Mouse (Mus musculus) limb, embryonic 11.5 days (tissue): ENCODE results near the gene Ggta1. TPM values are rescaled to one million over a fixed set of nuclear protein-coding genes. Genes with fewer than 3 reads are reported as not detected.
"Not testable (repeated sequence)": the region's sequence is repeated elsewhere in the genome, so short reads cannot be mapped to it uniquely, and the experiment has no call there.

Experiments
- ATAC-seq: fragments of 200-750 bp; cut with Nextera tagmentation; 2 replicates; pipeline ENCODE4 v1.8.0; 2017; ENCODE audit warnings: low read depth; ENCODE audit not compliant: insufficient number of reproducible peaks, low FRiP score, low TSS enrichment
- DNase-seq: peaks from one replicate; pipeline ENCODE4 v3.0.0-alpha.2; 2015; ENCODE audit warnings: low spot score
- H3K27ac ChIP-seq: fragments of 300-500 bp; sonication (generic); replicated peaks from 2 replicates; pipeline ENCODE4 v1.5.1; 2014; ENCODE audit warnings: low read depth, mild to moderate bottlenecking, low read length
- H3K27me3 ChIP-seq: fragments of 300-500 bp; sonication (generic); 2 replicates; pipeline ENCODE4 v1.6.1; 2014; ENCODE audit warnings: mild to moderate bottlenecking, low read length, mixed read lengths; ENCODE audit not compliant: control insufficient read depth, insufficient read depth
- H3K36me3 ChIP-seq: fragments of 300-500 bp; sonication (generic); 2 replicates; pipeline ENCODE4 v1.6.1; 2014; ENCODE audit warnings: mild to moderate bottlenecking, low read length, moderate library complexity, mixed read lengths; ENCODE audit not compliant: control insufficient read depth, insufficient read depth
- H3K4me1 ChIP-seq: fragments of 300-500 bp; sonication (generic); 2 replicates; pipeline ENCODE4 v1.6.1; 2014; ENCODE audit warnings: low read length, mixed read lengths; ENCODE audit not compliant: control insufficient read depth, insufficient read depth
- H3K4me2 ChIP-seq: fragments of 300-500 bp; sonication (generic); 2 replicates; pipeline ENCODE4 v1.6.1; 2014; ENCODE audit warnings: low read depth, mild to moderate bottlenecking, moderate library complexity; ENCODE audit not compliant: severe bottlenecking
- H3K4me3 ChIP-seq: fragments of 300-500 bp; sonication (generic); 2 replicates; pipeline ENCODE4 v1.5.1; 2014; ENCODE audit warnings: low read depth, low read length
- H3K9ac ChIP-seq: fragments of 300-500 bp; sonication (generic); 2 replicates; pipeline ENCODE4 v1.6.1; 2014; ENCODE audit warnings: mild to moderate bottlenecking, low read length
- H3K9me3 ChIP-seq: fragments of 300-500 bp; sonication (generic); 2 replicates; pipeline ENCODE4 v1.6.1; 2016; ENCODE audit warnings: low read length; ENCODE audit not compliant: control insufficient read depth
- WGBS: fragments of 180-500 bp; shearing (Covaris S2); extraction: QIAGEN DNeasy Blood & Tissue Kit; methylation state at CpG from one replicate; pipeline ENCODE4 v1.1.7; 2014; 5-methylcytosine and 5-hydroxymethylcytosine counted together
- polyA plus RNA-seq: library from polyadenylated mRNA; unstranded; fragments of >200 nt; fragmentation: Nextera tagmentation; extraction: Ambion mirVana; gene quantifications from 2 replicates; pipeline ENCODE4 v1.2.1, GENCODE M21; 2014

Gene Ggta1
- polyA plus RNA-seq, 1 experiment from 2014 or later, result 6.0 TPM

DNA sequence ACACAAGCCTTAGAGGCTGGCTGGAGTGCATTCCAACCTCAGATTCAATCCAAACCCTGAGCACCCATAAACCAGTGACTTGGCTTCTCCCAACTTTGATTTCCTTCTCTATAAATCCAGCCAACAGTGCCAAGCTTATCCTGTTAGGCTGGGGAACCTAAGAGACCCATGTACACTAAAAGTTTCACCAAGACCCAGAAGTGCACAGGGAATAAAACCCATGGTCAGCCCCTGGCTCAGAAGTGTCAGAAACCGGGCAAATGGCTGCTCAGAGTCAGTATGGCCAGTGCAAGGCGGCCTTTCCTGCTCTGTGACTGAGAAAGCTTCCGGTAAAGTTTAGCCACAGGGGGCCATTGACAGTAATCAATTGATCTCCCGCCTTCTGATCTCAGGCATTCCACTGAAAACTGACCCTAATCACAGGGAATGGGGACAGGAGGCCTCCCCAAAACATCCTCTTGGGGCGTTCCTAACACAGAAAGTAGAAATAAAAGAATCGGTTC is 2.6 kb downstream of the Ggta1 start:
- Histone ChIP-seq H3K27me3 (0 out of 2 replicates have a peak, but pooled peaks cover 2% of the 10 kb centered on the region), H3K9me3 (no peaks in the 10 kb centered on the region), H3K27ac (no peak overlapping the region), H3K4me2 (peak overlapping the region; percentile 35; the same call in 1 of the 2 replicates), H3K4me1 (peaks cover 9% of the 10 kb centered on the region; the same call in 1 of the 2 replicates), H3K36me3 (no peaks in the 10 kb centered on the region), H3K4me3 (no peak overlapping the region), H3K9ac (no peak overlapping the region)
- DNase-seq (no peak), ATAC-seq (no peak)
- WGBS, result 10% methylated on average over 6 of the region's 6 CpGs

DNA sequence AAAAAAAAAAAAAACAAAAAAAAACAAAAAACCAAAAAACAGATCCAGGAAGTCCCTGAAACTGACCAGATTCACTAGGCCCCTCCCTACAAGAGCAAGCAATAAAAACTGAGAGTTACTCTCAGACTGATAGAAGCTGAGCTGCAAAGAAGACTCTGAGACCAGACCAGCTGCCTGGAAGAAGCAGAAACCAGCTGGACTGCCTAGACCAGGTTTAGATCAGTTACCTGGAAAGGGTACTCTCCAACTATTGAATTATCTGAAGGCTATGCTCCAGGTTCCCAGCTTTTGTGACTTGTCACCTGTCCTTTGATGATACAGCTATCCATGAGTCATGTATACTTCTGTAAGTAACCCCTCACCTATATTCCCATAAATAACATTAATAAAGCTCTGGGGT is 3.7 kb downstream of the Ggta1 start:
- no peak overlapping the region for H3K4me2 ChIP-seq
- no peak overlapping the region for H3K9ac ChIP-seq
- no peak overlapping the region for H3K4me3 ChIP-seq
- no peak overlapping the region for H3K27ac ChIP-seq
- H3K4me1 ChIP-seq, result peaks cover 9% of the 10 kb centered on the region; the same call in 1 of the 2 replicates
- DNase-seq (no peak), ATAC-seq (no peak)
- 0 out of 2 replicates have a peak, but pooled peaks cover 2% of the 10 kb centered on the region for H3K27me3 ChIP-seq
- no peaks in the 10 kb centered on the region for H3K9me3 ChIP-seq
- H3K36me3 ChIP-seq, result no peaks in the 10 kb centered on the region

- Histone ChIP-seq H3K4me2 (no peak overlapping the region), H3K4me1 (peaks cover 4% of the 10 kb centered on the region; the same call in 1 of the 2 replicates), H3K27ac (no peak overlapping the region), H3K4me3 (no peak overlapping the region), H3K9ac (no peak overlapping the region), H3K36me3 (no peaks in the 10 kb centered on the region), H3K9me3 (no peaks in the 10 kb centered on the region), H3K27me3 (0 out of 2 replicates have a peak, but pooled peaks cover 2% of the 10 kb centered on the region)
- DNase-seq, result no peak
- 84% methylated on average over 4 of the region's 4 CpGs for WGBS
- ATAC-seq, result no peak
Measured at GRCm38 (mm10) chr2:35458421-35458820, 4.6 kb downstream of the Ggta1 start.

DNA sequence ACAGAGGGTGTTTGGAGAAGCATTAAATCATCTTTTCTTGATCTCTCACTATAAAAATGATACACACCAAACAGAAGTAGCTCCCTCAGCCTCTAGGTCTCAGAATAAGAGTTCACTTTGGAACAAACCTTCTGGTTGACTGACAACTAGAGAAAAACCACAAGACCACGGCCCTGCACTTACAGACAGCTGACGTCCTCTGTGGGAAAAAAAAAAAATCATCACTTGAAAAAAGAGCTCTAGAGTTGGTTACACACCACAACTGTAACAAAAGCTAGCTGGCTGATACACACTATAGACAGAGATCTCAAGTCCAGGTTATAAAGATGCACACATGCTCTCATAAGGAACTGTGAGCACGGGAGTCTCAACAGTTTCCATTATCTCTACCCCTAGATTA is 9.3 kb downstream of the Ggta1 start:
- H3K27ac ChIP-seq, result no peak overlapping the region
- H3K4me1 ChIP-seq, result peaks cover under 1% of the 10 kb centered on the region; the same call in 1 of the 2 replicates
- no peak for DNase-seq
- no peak overlapping the region for H3K4me3 ChIP-seq
- no peaks in the 10 kb centered on the region for H3K27me3 ChIP-seq
- H3K9me3 ChIP-seq, result no peaks in the 10 kb centered on the region
- 87% methylated on average over 3 of the region's 3 CpGs for WGBS
- no peak for ATAC-seq
- H3K9ac ChIP-seq, result no peak overlapping the region
- H3K36me3 ChIP-seq, result no peaks in the 10 kb centered on the region
- H3K4me2 ChIP-seq, result no peak overlapping the region

DNA sequence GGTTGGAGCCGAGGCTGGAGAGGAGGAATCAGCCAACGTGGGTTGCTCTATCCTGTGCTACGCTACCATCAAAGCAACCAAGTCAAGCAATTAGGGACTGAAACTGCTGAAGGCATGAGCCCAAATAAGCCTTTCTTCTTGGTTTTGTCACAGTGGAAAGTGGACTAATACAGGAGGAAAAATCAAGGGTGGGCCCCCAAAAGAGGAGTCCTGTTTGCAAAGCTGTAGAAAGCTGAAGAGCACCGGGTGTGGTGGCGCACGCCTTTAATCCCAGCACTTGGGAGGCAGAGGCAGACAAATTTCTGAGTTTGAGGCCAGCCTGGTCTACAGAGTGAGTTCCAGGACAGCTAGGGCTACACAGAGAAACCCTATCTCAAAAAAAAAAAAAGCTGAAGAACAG is 10.3 kb downstream of the Ggta1 start:
- H3K4me1 ChIP-seq, H3K36me3 ChIP-seq, H3K9me3 ChIP-seq, H3K27ac ChIP-seq, ATAC-seq, H3K4me2 ChIP-seq, H3K4me3 ChIP-seq, H3K27me3 ChIP-seq, DNase-seq, H3K9ac ChIP-seq: not testable (repeated sequence)
- WGBS, result 93% methylated on average over 6 of the region's 6 CpGs

- no peaks in the 10 kb centered on the region for H3K36me3 ChIP-seq
- no peaks in the 10 kb centered on the region for H3K9me3 ChIP-seq
- H3K9ac ChIP-seq, result no peak overlapping the region
- H3K4me3 ChIP-seq, result no peak overlapping the region
- no peak for DNase-seq
- H3K27me3 ChIP-seq, result no peaks in the 10 kb centered on the region
- peaks cover 14% of the 10 kb centered on the region for H3K4me1 ChIP-seq
- ATAC-seq, result no peak
- no peak overlapping the region for H3K27ac ChIP-seq
- no peak overlapping the region for H3K4me2 ChIP-seq
- 93% methylated on average over 5 of the region's 5 CpGs for WGBS
Measured at GRCm38 (mm10) chr2:35451484-35452050, 11.5 kb downstream of the Ggta1 start.

GRCm38 (mm10) chr2:35450856-35451255 is 12.2 kb downstream of the Ggta1 start:
- Histone ChIP-seq H3K9ac (no peak overlapping the region), H3K27me3 (no peaks in the 10 kb centered on the region), H3K4me2 (no peak overlapping the region), H3K9me3 (no peaks in the 10 kb centered on the region), H3K4me1 (peaks cover 14% of the 10 kb centered on the region), H3K4me3 (no peak overlapping the region), H3K36me3 (no peaks in the 10 kb centered on the region), H3K27ac (no peak overlapping the region)
- ATAC-seq, result no peak
- WGBS, result 78% methylated on average over 4 of the region's 4 CpGs
- no peak for DNase-seq

- no peak overlapping the region for H3K9ac ChIP-seq
- H3K27me3 ChIP-seq, result no peaks in the 10 kb centered on the region
- no peak overlapping the region for H3K27ac ChIP-seq
- peaks cover 17% of the 10 kb centered on the region for H3K4me1 ChIP-seq
- H3K36me3 ChIP-seq, result no peaks in the 10 kb centered on the region
- WGBS, result 78% methylated on average over 12 of the region's 12 CpGs
- H3K9me3 ChIP-seq, result no peaks in the 10 kb centered on the region
- ATAC-seq (no peak), DNase-seq (no peak)
- no peak overlapping the region for H3K4me3 ChIP-seq
- no peak overlapping the region for H3K4me2 ChIP-seq
Measured at GRCm38 (mm10) chr2:35449687-35450622, 13.1 kb downstream of the Ggta1 start.
